Mouse (Mus musculus): ENCODE data around the gene Ksr2.

- TF ChIP-seq POLR2A (IDR thresholded peaks at IDR 0.05; ENCODE audit: low read depth, low read length) (no peak), CTCF (IDR thresholded peaks at IDR 0.05; ENCODE audit: extremely low read depth, insufficient read length, insufficient replicate concordance, low read depth, low read length) (no peak)
Observed at GRCm38 (mm10) chr5:117669265-117669664, 255.5 kb downstream of the Ksr2 start.

All from small intestine, adult 2 months (tissue).